Mouse (Mus musculus) adrenal gland, adult 18-20 months (tissue): ENCODE measurements around the gene Bdp1. TPM values are rescaled to one million over a fixed set of nuclear protein-coding genes. Genes with fewer than 3 reads are reported as not detected.

ENCODE experiments used
- DNase-seq, 2 experiments: peaks; one replicate each; pipeline ENCODE4 v3.0.0; 2021 to 2022; ENCODE audit warnings: low spot score in 2 of 2
- total RNA-seq, 2 experiments: library from RNA; stranded (reverse); gene quantifications; 1 replicate in 1 of 2; 2 replicates in 1 of 2; pipeline ENCODE4 v1.2.3; 2021

Bdp1 gene
- total RNA-seq, 2 experiments from 2014 or later: 26.8 to 33.0 TPM

- no peak for DNase-seq
Measured at GRCm38 (mm10) chr13:100005911-100006496, 97.9 kb downstream of the Bdp1 start.

- DNase-seq: peak; percentile 72 to 80
Measured at GRCm38 (mm10) chr13:100001790-100002196, 102.1 kb downstream of the Bdp1 start.

- DNase-seq: no peak
Measured at GRCm38 (mm10) chr13:99999078-99999477, 104.8 kb downstream of the Bdp1 start.

GRCm38 (mm10) chr13:99998099-99998498 lies 105.8 kb downstream of the Bdp1 start:
- DNase-seq: no peak

GRCm38 (mm10) chr13:99989592-99989991 lies 114.3 kb downstream of the Bdp1 start:
- DNase-seq: no peak

- DNase-seq: no peak
Measured at GRCm38 (mm10) chr13:99983320-99983719, 120.5 kb downstream of the Bdp1 start.

GRCm38 (mm10) chr13:99979406-99979805 lies 124.5 kb downstream of the Bdp1 start:
- no peak for DNase-seq

- no peak for DNase-seq
Measured at GRCm38 (mm10) chr13:99970089-99970488, 133.8 kb downstream of the Bdp1 start.

Other genes with a start within 250 kb of the Bdp1 start
- 10 to 100 TPM in 1 of 2 experiments, 1 to 10 TPM in 1; 6.7 to 14.4 TPM for gene Cartpt, start 203.0 kb downstream of the Bdp1 start, total RNA-seq
- gene Mccc2, start 88.4 kb downstream of the Bdp1 start, total RNA-seq: 10 to 100 TPM; 69.0 to 83.4 TPM
- 10 to 100 TPM; 15.2 to 22.2 TPM for gene Serf1, start 3.9 kb upstream of the Bdp1 start, total RNA-seq
- 10 to 100 TPM; 29.5 to 32.4 TPM for gene Smn1, start 20.8 kb upstream of the Bdp1 start, total RNA-seq
- gene Naip2, start 98.0 kb upstream of the Bdp1 start, total RNA-seq: 1 to 10 TPM; 1.8 to 1.9 TPM
- 1 to 10 TPM; 1.4 to 5.0 TPM for gene Naip5, start 142.3 kb upstream of the Bdp1 start, total RNA-seq
- under 1 TPM; 0.40 to 0.42 TPM for gene Naip6, start 213.6 kb upstream of the Bdp1 start, total RNA-seq